Mouse (Mus musculus) lung, adult 18-20 months (tissue): Measurements from ENCODE around the gene Crnn.

Experiments
- DNase-seq, 2 experiments: peaks; one replicate each; pipeline ENCODE4 v3.0.0; 2022; ENCODE audit warnings: mixed read lengths in 2 of 2

Gene Crnn

DNA sequence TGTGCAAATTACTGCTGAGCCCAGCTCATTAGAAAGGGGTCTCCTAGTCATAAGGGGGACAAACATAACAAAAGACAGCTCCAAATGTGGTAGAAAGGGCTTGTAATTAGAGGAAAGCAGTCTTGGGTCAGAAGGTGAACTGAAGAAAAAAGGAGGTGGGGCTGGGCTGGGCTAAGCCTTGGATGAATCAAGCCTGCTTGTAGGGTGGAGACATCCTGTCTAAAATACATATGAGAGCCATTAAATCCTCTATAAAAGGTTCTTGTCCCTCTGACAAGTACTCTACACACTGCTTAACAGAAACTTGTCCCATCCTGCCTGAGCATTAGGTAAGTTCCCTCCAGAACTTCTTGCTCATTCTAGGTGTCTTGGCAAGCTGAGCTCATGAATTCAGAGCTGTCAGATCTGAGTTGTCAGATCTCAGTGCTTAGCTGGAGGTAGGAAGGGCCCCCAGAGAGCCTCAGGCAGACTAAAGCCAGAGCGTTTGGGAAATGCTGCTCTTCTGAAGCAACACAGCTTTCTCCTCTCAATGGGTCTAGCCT lies at the start of gene Crnn:
Gene Crnn (plus strand): TSS at position 278 of the 542 bp plus-strand sequence.
- DNase-seq: no peak

GRCm38 (mm10) chr3:93096447-93096846 lies 48.1 kb upstream of the Crnn start:
- no peak for DNase-seq

DNA sequence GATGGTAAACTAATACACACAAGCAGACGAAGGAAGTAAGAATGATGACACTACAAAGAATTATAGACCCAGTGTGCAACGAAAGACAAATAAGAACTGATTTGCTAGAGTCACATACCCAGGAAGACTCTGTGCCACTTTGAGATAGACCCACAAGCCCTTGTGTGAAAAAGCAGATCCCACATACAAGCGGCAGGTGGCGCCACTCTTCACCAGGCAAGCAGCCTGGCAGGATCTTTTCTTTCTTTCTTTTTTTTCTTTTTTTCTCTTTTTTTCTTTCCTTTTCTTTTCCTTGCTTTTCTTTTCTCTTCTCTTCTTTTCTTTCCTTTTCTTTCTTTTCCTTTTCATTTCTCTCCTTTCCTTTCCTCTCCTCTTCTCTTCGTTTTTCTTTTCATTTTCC lies 32.9 kb upstream of the Crnn start:
- DNase-seq: no peak

DNA sequence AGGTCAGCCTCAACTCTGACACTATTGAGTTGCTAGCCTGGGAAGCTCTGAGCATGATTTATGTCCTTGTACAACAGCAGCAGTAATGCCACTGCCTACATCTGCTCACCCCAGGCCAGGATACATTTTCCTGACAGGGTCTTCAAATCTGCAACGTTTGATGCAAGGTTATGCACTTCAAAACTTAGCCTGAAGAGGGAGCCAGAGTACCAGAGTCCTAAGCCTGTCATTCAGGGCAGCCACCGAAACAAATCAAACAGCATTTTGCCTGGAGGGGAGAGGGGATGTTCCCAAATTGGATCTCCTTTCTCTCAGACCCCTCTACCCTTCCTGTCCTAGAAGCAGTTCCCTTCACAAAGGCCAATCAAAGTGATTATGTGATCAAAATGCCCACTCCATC lies 30.1 kb upstream of the Crnn start:
- DNase-seq: peak in 1 of 2 experiments; percentile 8

DNA sequence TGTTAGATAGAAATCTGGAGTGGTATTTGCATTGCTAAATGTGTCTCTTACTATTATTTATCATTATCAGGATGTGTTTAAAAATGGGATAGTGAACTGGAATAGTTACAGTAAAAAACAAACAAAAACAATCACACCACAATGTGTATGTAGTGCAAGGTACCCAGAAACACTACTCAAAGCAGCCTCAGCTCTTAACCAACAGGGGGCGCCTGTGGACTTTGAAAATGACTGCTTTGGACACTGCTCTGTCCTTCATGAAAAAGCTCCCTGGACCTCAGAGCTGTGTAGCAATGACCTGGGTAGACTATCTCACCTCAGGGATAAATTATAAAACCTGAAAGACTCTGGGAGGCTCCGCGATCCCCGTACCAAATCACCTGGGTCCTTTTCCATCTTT lies 25.5 kb upstream of the Crnn start:
- peak in 1 of 2 experiments; percentile 21 for DNase-seq

- DNase-seq: peak; percentile 41 to 70
Measured at GRCm38 (mm10) chr3:93128052-93128451, 16.5 kb upstream of the Crnn start.

DNA sequence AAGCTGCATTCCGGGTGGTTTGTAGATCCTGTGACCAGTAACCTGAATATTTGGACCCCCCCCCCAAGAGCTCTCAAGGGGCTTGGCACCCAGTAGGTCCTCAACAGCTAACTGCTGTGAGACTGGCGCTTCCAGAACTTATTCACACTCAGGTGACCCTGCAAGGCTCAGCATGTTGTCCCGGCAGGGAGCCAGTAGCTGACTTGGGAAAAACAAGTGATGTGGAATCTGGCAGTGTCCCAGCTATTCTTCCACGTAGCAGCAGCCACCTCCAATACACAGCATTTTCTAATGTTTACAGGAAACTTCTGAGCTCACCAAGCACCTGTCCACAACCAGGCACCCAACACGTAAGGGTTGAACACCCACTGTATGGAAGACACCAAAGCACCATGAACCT lies 15.5 kb upstream of the Crnn start:
- DNase-seq: peak; percentile 15 to 47

DNA sequence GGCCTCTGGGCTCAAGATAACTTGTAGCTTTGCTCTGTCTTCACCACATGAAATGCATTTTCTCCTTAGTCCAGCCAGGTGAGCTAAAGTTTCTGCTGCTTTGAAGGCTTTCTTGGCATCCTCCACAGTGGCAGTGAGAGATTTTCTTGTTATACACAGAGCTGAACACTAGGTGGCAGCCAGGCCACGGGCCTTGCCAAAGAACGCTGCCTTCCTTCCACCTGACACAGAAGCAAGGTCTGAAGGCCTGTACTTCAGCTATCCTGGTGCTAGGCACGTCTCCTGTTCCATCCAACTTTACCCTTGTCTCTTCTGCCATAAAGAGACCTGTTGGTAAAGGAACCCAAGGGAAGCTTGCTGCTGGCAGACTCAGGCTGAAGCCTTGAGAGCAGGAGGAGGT lies 14.1 kb upstream of the Crnn start:
- peak; percentile 30 to 46 for DNase-seq

DNA sequence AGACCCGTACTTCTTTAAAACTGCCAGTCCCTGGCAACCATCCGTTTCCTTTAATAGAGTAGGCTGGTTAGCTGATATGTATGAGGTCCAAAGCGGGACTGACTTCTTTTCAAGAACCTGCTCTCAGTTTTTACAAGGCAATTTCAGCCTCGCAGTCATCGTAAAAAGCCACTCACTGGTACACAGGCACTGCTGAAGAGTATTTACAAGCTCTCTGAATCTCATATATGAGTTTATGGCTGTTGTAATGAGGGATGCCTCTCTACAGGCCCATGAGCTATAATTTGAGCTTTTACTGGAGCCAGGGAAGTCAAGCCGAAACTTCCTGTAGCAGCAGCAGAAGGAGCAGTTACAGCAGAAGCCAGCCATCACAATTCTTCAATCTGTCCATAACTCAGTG lies 17.9 kb downstream of the Crnn start:
- no peak for DNase-seq

GRCm38 (mm10) chr3:93162996-93163592 lies 18.5 kb downstream of the Crnn start:
- DNase-seq: no peak

- no peak for DNase-seq
Measured at GRCm38 (mm10) chr3:93180856-93181255, 36.3 kb downstream of the Crnn start.

GRCm38 (mm10) chr3:93196978-93197377 lies 52.4 kb downstream of the Crnn start, which contains the start of gene Flg2:
Gene Flg2 (plus strand): TSS chr3:93197278.
- no peak for DNase-seq
